Mouse (Mus musculus) lung, postnatal 0 days (tissue): Measurements from ENCODE around the gene Mcur1.

Source experiments
- CTCF ChIP-seq: IDR thresholded peaks from 2 replicates; pipeline ENCODE4 v1.5.1; 2016; ENCODE audit warnings: antibody characterized with exemption, mild to moderate bottlenecking
- EP300 ChIP-seq: IDR thresholded peaks from 2 replicates; pipeline ENCODE4 v1.6.1; 2016; ENCODE audit warnings: antibody characterized with exemption, mild to moderate bottlenecking, control low read depth

DNA sequence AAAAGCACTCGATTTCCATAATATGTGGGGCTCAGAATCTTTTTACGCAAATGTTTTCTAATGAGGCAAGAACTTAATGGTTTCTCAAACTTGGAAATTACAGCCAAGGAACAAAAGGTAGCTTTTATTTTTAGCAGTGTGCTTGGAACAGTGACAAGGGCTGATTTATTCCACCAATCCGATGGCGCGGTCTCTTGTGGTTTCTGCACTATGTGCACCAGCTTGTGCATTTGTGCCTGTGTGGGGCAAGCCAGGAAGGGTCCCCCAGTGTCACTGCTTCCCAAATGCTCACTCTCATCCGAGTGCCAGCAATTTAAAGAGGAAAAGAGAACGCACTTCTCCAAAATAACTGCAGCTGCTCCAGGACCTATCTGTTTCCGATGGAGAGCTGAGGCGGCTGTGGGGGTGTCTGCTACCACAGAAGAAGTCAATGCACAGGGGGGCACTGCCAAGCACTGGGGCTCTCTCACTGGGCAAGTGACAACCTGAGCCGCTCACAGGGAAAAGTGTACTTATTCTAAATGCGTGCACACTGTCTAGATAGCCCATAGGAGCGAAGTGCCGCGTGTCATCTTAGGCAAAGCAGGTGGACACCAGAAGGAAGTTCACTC, 19.7 kb downstream of the Mcur1 start:
- TF ChIP-seq CTCF (no peak), EP300 (no peak)
